Mouse (Mus musculus) right cerebral cortex, adult 2 months (tissue): ENCODE results near the gene Ovgp1.
"Not testable (repeated sequence)": the region's sequence is repeated elsewhere in the genome, so short reads cannot be mapped to it uniquely, and the experiment has no call there.

Source experiments
- DNase-seq, 2 experiments: peaks; one replicate each; pipeline ENCODE4 v3.0.0; 2021 to 2022; ENCODE audit warnings: low spot score in 2 of 2

Gene Ovgp1

DNA sequence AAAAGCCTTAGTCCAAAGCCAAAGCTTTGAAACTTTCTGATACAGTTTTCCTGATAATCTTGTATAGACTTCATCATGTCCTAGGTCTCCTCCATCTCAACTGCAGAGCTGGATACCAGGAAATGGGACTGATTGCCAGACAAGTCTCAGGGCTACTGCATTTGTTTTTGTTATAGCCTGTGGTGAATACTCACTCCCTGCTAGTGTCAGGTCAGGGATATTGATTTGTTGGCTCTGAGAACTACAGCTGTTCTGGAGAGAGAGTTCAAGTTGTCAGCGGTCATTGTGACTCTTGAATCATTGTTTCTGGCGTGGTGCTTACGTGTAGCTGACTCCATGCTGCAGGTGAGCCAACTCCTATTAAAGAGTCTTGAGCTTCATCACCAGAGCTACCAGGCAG, at the start of gene Ovgp1:
TSS of gene Ovgp1 (plus strand) at position 301 of the 400 bp plus-strand sequence.
- no peak for DNase-seq

DNA sequence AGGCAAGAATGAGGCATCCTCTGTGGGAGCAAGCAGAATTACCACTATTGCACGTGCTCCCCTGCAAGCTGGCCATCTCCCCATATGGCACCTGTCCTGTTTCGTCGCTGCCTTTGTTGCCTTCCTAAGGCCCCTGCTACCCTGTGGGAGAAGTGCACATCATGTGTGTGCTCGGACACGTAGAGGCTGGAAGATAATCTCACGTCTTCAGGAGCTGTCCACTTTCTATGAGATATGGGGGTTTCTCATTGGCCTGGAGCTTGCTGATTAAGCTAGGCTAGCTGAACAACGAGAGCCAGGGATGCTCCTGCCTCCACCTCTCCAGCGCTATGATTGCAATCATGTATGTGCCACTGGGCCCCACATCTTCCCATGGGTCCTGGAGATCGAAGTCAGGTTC, 48.9 kb upstream of the Ovgp1 start:
- no peak for DNase-seq

DNA sequence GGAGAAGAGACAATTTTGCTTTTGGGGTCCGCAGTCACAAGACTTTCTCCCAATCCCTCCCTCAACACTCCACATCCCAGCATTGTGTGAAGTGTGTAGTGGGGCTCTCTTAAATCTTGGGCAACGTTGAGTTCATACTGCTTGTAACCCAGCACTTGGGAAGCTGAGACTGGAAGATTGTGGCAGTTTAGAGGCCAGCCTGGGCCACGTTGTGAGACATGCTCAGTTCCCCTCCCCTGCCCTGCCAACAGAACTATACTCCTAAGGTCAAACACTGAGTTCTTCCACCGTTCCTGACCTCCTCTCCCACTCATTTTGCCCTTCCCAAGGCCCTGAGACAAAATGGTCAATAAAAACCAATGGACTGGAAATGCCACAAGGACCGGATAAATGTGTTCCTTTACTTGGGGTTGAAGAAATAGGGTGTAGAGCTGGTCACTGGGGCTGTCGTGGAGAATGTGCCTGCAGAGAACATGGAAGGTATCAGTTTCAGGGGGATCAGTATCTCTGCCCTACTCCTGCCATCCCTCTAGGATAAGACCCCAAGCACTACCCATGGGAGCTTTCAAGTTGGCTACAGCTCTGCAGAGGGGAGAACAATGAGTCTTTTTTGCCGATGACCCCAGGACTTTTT, 45.8 kb upstream of the Ovgp1 start:
- DNase-seq: no peak

DNA sequence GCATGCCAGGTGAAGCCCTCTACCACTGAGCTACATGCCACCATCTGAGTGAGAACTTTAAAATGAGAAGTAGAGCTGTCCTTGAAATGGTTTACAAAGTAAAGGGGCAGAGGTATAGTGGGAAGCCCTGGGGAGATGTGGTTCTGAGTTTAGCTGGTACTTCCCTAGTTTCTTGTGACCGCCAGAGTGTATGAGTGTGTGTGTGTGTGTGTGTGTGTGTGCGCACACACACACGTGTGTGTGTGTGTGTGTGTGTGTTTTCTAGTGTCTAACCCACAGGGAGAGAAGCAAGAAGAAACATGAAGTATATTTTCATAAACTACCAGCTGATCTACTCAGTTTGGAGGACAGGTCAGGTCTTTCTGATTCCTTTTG, 45.3 kb upstream of the Ovgp1 start:
- DNase-seq: no peak

DNA sequence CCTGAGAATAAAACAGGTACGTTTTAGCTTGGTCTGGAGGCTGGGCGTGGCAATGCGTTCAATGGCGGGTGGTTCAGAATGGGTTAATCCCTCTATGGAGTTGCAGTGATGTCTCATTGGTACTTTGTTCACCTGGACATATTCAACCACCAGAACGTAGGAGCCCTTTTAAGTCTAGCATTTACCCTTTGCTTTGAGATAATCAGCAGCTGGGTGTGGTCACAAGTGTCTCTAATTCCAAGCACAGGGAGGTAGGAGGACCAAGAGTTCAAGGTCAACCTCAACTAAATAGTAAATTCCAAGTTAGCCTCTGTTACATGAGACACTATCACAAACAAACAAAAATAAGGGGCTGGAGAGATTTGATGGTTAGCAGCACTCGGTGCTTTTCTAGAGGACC, 44.7 kb upstream of the Ovgp1 start:
- no peak for DNase-seq

DNA sequence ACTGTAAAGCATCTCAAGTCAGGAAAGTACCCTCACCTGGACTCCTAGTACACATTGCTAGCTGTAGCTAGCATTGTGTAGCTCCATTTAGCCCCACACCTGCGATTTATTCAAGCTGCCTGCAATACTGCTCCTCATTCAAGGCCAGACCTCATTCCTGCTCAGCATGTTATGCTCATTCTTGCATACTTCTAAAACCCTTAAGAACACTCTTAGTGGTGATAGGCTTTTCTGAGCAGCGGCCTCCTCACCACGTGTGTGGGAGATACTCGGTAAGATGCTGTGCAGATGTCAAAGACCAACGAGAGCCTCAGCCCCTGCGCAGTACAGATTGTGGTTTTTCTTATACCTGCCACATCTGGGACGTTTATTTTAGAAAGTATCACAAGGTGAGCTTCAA, 43.7 kb upstream of the Ovgp1 start:
- DNase-seq: no peak

DNA sequence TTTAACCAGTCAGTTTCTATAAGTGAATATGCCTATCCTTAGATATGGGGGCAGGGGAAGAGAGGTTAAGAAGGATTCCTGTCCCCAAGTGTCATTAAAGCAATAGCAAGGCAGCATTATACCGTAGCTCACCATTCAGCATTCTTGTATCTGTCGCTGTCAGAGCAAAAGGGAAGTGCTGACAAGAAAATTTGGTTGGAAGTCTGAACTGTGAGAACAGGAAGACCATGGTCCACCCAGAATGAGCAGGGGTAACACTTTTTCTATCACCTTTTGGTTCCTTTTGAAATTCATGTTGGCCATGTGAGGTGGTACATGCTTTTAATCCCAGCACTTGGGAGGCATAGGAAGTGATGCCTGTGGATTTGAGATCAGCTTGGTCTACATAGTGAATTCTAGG, 42.4 kb upstream of the Ovgp1 start:
- DNase-seq: no peak

DNA sequence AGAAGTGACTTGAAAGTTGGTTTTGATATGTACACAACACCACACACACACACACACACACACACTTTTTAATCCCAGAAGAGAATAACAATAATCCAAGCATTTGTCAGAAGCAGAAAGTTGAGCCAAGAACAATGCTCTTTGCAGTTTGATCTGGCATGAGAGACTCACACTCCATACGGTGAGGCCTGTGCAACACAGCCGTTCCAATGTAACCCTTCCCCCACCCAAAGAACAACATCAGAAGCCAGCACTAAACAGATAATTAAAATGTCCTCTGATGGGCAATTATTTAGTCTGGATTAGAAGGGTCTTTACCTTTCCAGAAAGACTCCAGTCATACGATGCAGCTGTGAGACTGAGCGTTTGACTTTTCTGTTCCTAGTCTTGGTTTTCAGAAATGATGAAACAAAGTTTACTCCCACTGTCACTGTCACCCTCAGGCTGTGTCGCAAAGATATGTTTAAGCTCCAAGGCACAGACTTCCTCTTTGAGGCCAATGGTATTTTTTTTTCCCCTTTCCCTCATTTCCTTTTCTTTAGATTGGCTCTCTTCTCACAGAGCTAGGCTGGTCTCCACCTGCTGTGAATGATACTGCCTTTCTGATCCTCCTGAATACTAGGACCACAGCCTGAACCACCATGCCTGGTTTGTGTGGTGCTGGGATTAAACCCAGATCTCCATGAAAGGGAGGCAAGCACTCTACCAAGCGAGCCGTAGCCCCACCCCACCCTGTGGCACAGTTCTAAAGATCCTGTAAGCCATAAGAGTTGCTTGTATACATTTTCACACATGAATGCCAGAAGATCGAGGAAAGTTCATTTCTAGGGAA, 41.1 kb upstream of the Ovgp1 start, which contains the start of gene I830077J02Rik:
TSS of gene I830077J02Rik (minus strand) at position 425 of the 832 bp plus-strand sequence.
- DNase-seq: no peak

DNA sequence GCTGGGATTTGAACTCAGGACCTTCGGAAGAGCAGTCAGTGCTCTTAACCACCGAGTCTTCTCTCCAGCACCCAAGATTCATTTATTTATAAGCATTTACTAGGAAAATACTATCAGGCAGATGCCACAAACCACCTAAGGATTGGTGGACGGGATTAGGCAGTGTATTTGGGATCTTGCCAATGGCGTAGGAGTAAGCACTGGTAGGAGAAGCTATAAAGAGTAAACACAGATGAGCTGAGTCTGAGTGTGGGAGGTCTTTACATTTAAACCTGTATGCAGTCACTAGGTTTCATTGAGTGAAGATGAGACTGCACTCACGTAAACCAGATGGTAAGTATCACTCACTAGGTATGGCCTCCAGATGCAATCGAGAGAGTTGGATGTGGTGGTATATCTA, 39.6 kb upstream of the Ovgp1 start:
- DNase-seq: peak; percentile 25 to 37

DNA sequence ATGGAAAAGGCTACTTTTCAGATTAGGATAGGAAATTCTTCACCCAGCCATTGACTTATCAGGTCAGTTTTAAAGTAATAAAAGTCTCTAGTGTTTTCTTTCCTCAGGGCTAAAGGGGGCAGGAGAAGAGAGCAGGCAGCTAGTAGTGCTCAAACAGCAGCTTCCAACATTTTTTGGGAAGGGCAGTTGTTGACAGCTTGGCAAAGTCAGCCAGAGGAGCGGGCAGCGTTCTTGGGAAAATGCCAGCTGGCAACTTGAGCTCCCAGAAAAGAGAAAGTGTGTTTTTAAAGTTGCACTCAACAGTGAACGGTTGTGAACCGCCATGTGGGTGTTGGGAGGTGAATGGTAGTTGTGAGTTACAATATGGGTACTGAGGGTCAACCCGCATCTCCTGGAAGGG, 38.5 kb upstream of the Ovgp1 start:
- no peak for DNase-seq

DNA sequence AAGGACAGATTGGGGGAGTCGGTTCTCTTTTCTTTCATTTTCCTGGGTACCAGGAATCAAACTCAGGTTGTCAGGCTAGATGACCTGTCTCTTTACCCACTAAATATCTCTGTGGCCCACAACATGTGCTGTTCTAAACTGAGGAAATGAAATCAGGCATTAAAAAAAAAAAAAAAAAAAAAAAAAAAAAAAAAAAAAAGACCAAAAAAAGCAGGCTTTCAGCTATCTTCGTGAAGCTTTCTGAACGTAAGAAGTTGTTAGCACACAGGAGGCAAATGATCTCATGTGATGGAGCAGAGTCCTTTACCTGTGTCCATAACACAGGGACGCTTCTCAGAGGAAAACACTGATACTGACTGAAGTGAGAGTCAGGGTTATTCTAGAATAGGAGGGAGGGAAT, 37.4 kb upstream of the Ovgp1 start:
- DNase-seq: no peak

DNA sequence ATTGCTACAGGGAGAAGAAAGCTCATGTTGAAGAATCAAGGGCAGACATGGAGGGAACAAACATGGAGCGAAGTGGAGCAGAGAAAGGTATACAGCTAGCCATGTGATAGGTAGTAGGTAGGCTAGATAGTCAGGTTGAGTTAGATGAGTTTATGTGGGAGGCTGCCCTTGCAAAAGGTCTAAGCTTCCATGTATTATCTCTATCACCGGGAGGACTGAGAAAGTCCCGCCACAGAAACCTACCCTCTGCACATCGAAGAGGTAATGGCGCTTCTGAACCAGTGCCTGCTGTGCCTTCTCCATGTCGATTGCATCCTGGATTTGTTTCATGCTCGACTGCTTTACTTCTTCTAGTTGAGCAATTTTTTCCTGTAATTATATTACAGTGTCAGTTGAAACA, 22.2 kb upstream of the Ovgp1 start:
- DNase-seq: no peak

DNA sequence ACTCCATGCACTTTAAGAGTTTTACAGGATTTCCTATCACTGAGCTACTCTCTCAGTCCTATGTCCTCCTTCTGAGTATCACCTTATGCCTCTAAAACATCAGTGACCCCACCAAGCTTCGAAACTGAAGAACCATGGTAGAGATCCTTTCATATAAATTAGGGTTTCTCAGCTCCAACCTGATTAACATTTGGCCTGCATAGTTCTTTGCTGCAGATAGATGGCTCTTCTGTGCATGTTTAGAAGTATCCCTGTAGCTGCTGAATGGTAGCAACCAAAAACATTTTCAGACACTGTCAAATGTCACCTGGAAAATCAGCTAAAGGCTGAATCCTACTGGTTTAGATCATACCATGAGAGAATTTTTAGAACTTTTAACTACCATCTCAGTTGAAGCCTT, 16.3 kb upstream of the Ovgp1 start:
- DNase-seq: no peak

DNA sequence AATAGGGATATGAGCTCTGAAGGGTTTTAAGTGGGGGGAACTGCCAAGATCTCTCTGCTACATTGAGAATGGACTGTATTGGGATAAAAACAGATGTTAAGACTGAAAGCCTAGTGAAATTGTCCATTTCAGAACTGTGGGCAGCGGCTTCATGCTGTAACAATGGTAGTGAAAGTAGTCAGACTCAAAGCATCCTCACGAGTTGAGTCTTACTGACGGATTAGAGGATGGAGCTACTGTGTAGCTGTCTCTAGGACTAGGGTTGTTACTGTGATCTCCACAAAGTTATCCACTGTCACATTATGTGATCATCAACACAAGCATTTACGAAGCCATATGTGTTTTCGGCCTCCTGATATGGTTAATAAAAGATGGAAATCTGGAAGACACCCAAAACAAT, 15.3 kb upstream of the Ovgp1 start:
- no peak for DNase-seq

DNA sequence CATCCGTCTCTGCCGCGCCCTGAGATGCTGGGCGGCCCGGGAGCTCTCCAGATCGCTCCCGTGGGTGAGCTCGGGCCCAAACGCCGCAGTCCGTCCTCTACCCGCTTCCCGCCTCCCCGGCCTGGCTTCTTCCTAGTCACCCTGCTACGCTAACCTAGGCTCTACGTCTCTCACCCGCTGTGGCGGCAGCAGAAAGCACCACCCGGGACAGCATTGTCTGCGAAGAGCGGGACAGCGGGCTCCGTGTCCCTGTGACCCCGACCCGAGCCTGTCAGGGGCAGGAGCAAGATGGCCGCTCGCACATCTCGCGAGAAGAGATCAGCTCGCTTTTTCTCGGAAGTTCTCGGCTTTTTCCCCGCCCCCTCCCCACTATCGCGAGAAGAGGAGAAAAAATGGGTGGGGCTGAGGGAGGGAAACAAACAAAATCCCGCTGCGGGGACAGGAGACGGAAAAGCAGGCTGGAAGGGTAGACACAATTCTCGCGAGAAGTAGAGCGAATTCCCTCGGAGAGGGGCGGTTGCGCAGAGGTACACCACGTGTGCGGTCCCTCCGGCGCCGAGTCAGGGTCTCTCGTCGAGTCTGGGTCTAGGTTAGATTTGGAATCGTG, 14.4 kb upstream of the Ovgp1 start, which contains the start of gene Wdr77:
TSS of gene Wdr77 (plus strand) at position 396 of the 607 bp plus-strand sequence.
- peak; percentile 95 to 96 for DNase-seq

DNA sequence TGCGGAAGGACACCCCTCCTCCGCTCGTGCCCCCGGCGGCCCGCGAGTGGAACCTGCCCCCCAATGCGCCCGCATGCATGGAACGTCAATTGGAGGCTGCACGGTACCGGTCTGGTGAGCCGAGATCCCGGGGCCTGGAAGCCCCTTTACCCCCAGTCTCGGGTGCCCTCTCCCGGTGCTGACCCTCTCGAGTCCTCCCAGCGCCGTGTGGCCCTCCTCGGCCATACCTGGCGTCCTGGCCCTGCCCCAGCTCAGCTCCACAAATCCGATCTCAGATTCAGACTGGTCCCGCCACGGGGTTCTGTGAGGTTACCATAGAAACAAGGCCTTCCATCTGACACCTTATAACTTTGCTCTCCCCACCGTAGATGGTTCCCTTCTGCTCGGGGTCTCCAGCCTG, 13.9 kb upstream of the Ovgp1 start:
- DNase-seq: no peak

DNA sequence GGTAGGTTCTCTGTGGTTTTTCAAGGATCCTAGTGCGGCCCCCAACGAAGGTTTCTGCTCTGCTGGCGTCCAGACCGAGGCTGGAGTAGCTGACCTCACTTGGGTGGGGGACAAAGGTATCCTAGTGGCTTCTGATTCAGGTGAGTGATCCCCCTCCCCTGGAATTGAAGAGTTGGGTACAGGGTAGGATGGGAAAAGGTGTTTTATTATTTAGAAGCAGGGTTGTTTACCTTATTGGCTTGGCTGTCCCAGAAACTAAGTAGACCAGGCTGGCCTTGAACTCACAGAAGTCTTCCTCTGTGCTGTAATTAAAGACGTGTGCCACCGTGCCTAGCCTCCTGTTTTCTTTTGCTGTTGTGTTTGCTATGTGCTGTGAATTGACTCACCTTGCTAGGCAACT, 13.5 kb upstream of the Ovgp1 start, which contains the start of gene Atp5f1:
TSS of gene Atp5f1 (minus strand) at position 101 of the 400 bp plus-strand sequence.
- no peak for DNase-seq

DNA sequence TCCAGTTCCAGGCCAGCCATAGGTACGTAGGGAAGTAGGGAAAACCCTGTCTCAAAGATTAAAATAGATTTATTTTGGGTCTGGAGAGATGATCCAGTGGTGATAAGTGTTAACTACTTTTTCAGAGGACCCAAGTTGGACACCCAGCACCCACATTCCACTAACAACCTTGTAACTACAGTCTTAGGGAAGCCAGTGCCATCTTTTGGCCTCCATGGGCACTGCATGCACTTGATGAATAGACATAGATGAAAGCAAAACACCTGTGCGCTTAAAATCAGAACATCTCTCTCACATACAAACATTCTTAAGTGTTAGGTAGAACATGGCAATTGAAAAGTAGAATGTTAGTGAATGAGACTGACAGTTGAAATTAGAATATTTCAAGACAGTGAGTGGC, 12.8 kb upstream of the Ovgp1 start:
- DNase-seq: no peak

DNA sequence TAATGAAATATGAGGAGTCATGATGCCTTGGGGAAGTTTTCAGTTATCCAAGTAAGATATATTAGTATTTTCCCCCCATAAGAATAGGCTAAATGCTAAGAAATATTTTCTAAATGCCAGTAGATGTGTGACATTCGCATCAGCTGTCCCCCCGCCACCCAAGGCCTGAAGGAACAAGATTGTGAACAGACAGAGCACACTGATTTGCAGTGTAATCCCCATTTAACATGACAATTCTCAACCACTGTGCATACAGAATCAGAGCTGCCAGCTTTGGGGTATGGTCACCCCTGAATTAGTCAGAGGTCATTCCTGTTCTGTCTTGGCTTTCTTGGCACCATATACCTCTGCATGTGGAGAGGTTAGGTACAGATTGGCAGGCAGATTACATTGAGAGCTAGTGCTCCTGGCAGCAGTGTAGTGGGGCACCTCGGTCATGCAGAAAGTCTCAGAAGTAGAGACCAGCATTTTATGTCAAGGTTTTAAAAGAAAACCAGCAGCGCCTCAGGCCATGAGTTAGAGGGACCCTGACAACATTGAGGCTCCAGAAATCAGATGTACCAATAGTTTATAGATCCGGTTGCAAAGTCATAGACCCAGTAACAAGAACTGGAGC, 1.6 kb upstream of the Ovgp1 start:
- no peak for DNase-seq

DNA sequence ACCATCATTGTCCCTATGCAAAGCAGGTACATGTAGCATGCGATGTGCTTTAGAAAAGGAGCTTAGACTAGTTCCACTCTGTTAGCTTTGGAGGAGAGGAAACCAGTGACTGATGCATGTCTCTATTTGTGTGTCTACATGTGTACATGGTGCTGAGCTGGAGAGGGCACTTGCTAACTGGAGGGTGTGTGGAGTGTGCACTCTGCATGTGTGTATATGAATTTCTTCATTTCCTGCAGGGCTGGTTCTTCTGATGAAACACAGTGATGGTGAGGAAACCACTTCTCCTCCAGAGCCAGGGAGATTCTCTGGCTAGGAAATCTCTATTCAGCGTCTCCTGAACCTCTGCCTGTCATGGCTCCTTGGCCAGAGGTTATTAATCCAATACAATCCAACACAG, 663 bp downstream of the Ovgp1 start:
- no peak for DNase-seq

DNA sequence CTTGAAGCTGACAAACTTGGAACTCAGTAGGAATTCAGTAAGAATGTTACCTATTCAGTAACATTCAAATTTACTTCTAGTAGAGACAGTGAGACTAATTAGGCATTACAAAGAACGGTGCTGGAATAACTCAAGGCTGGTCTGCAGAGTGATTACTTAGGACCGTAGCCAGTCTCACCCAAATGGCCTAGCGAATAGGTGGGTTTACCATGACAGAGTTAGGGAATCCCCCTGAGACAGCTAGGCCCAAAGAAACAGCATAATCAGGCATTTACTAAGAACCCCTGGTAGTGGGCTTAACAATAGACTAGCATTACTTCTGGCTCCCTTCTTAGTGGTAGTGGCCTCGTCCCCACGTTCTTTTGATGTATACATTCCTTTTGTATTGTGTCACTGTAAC, 16.1 kb downstream of the Ovgp1 start:
- not testable (repeated sequence) for DNase-seq

DNA sequence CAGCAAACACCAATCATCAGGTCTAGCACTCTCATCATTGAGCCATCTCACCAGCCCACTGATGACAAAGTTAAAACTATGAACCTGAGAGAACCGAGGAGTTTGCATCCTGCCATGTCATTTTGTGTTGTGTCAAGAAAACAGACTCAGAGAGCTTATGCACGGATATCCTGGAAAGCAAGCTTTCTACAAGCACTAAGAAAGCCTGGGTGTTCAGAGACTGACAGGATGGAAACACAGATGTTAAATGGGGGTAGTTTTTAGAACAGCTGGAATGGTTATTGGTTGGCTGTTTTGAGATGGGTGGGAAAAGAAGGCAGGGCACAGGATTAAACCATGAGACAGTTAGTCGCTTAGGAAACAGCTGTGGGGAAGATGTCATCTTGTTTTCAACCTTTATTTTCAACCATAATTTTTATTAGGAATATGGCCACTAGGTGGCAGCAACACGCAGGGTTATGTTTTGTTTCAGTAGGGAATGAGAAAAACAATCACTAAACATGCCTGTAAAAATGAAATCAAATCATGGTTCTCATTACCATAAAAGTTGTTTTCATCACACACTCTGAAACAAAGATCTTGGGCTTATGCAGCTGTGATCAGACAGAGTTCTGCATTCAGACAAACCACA, 18.3 kb downstream of the Ovgp1 start:
- DNase-seq: peak; percentile 70 to 71
